Mouse (Mus musculus) forebrain, embryonic 11.5 days (tissue): Measurements from ENCODE around the gene Sacs. TPM values are rescaled to one million over a fixed set of nuclear protein-coding genes. Genes with fewer than 3 reads are reported as not detected.

Source experiments
- ATAC-seq: fragments of 200-750 bp; cut with Nextera tagmentation; replicated peaks from 2 replicates; pipeline ENCODE4 v1.8.0; 2017; ENCODE audit warnings: moderate TSS enrichment; ENCODE audit not compliant: low FRiP score
- DNase-seq: peaks from one replicate; pipeline ENCODE4 v3.0.0-alpha.2; 2017; ENCODE audit warnings: low spot score
- H3K27ac ChIP-seq: fragments of 300-500 bp; sonication (generic); 2 replicates; pipeline ENCODE4 v1.5.1; 2014; ENCODE audit warnings: low read depth, low read length
- H3K27me3 ChIP-seq: fragments of 300-500 bp; sonication (generic); 2 replicates; pipeline ENCODE4 v1.6.1; 2014; ENCODE audit warnings: mild to moderate bottlenecking, low read length, mixed read lengths; ENCODE audit not compliant: control insufficient read depth, insufficient read depth
- H3K36me3 ChIP-seq: fragments of 300-500 bp; sonication (generic); 2 replicates; pipeline ENCODE4 v1.6.1; 2014; ENCODE audit warnings: mild to moderate bottlenecking, low read length, moderate library complexity, mixed read lengths; ENCODE audit not compliant: control insufficient read depth, insufficient read depth
- H3K4me1 ChIP-seq: fragments of 300-500 bp; sonication (generic); replicated peaks from 2 replicates; pipeline ENCODE4 v1.6.1; 2014; ENCODE audit warnings: low read length, mixed read lengths; ENCODE audit not compliant: control insufficient read depth, insufficient read depth
- H3K4me2 ChIP-seq: fragments of 300-500 bp; sonication (generic); 2 replicates; pipeline ENCODE4 v1.6.1; 2014; ENCODE audit warnings: low read depth, mild to moderate bottlenecking, low read length, moderate library complexity, mixed read lengths; ENCODE audit not compliant: severe bottlenecking
- H3K4me3 ChIP-seq: fragments of 300-500 bp; sonication (generic); 2 replicates; pipeline ENCODE4 v1.5.1; 2014; ENCODE audit warnings: low read depth, low read length
- H3K9ac ChIP-seq: fragments of 300-500 bp; sonication (generic); 2 replicates; pipeline ENCODE4 v1.6.1; 2014; ENCODE audit warnings: low read length
- H3K9me3 ChIP-seq: fragments of 300-500 bp; sonication (generic); 2 replicates; pipeline ENCODE4 v1.6.1; 2016; ENCODE audit warnings: low read length, mixed read lengths; ENCODE audit not compliant: control insufficient read depth
- WGBS: fragments of 180-500 bp; shearing (Covaris S2); extraction: QIAGEN DNeasy Blood & Tissue Kit; methylation state at CpG from one replicate; pipeline ENCODE4 v1.1.7; 2014; 5-methylcytosine and 5-hydroxymethylcytosine counted together
- polyA plus RNA-seq: library from polyadenylated mRNA; unstranded; fragments of >200 nt; fragmentation: Nextera tagmentation; extraction: Ambion mirVana; gene quantifications from 2 replicates; pipeline ENCODE4 v1.2.1, GENCODE M21; 2014

Gene Sacs
- polyA plus RNA-seq, 1 experiment from 2014 or later, result 6.0 TPM

- no peak overlapping the region for H3K27ac ChIP-seq
- no peak overlapping the region for H3K4me3 ChIP-seq
- no peaks in the 10 kb centered on the region for H3K27me3 ChIP-seq
- ATAC-seq (no peak), DNase-seq (no peak)
- H3K9me3 ChIP-seq, result no peaks in the 10 kb centered on the region
- H3K4me2 ChIP-seq, result no peak overlapping the region
- H3K9ac ChIP-seq, result no peak overlapping the region
- WGBS, result 65% methylated on average over 5 of the region's 5 CpGs
- H3K36me3 ChIP-seq, result no peaks in the 10 kb centered on the region
- H3K4me1 ChIP-seq, result no peaks in the 10 kb centered on the region
Observed at GRCm38 (mm10) chr14:61267908-61268475, 129.7 kb downstream of the Sacs start.

GRCm38 (mm10) chr14:61274414-61275198, 136.3 kb downstream of the Sacs start:
- no peak overlapping the region for H3K9ac ChIP-seq
- H3K4me3 ChIP-seq, result peak overlapping the region; percentile 6
- 12% methylated on average over 38 of the region's 38 CpGs for WGBS

GRCm38 (mm10) chr14:61277285-61277684, 139.0 kb downstream of the Sacs start:
- ATAC-seq, result no peak
- Histone ChIP-seq H3K36me3 (no peaks in the 10 kb centered on the region), H3K27ac (no peak overlapping the region), H3K9me3 (no peaks in the 10 kb centered on the region), H3K4me2 (no peak overlapping the region), H3K4me3 (no peak overlapping the region), H3K27me3 (peaks cover 18% of the 10 kb centered on the region), H3K9ac (no peak overlapping the region), H3K4me1 (0 out of 2 replicates have a peak, but pooled peaks cover 2% of the 10 kb centered on the region)
- DNase-seq, result peak; percentile 72
- WGBS, result 44% methylated on average over 1 of the region's 1 CpGs

More at GRCm38 (mm10) chr14:61274414-61275198, 136.3 kb downstream of the Sacs start:
- DNase-seq, result no peak
- Histone ChIP-seq H3K4me2 (peak overlapping the region; percentile 25), H3K9me3 (no peaks in the 10 kb centered on the region), H3K27me3 (peaks cover 18% of the 10 kb centered on the region), H3K36me3 (no peaks in the 10 kb centered on the region), H3K4me1 (0 out of 2 replicates have a peak, but pooled peaks cover 2% of the 10 kb centered on the region), H3K27ac (no peak overlapping the region)
- no peak for ATAC-seq

- 85% methylated on average over 7 of the region's 7 CpGs for WGBS
- DNase-seq (no peak), ATAC-seq (no peak)
- Histone ChIP-seq H3K27me3 (peaks cover 18% of the 10 kb centered on the region), H3K4me2 (no peak overlapping the region), H3K27ac (no peak overlapping the region), H3K4me3 (no peak overlapping the region), H3K9ac (no peak overlapping the region), H3K36me3 (no peaks in the 10 kb centered on the region), H3K4me1 (0 out of 2 replicates have a peak, but pooled peaks cover 2% of the 10 kb centered on the region), H3K9me3 (no peaks in the 10 kb centered on the region)
Observed at GRCm38 (mm10) chr14:61278676-61279300, 140.5 kb downstream of the Sacs start.

- WGBS, result 76% methylated on average over 19 of the region's 19 CpGs
- Histone ChIP-seq H3K36me3 (no peaks in the 10 kb centered on the region), H3K27me3 (no peaks in the 10 kb centered on the region), H3K27ac (no peak overlapping the region), H3K9me3 (no peaks in the 10 kb centered on the region), H3K4me1 (no peaks in the 10 kb centered on the region), H3K4me2 (no peak overlapping the region), H3K4me3 (no peak overlapping the region), H3K9ac (no peak overlapping the region)
- ATAC-seq (no peak), DNase-seq (no peak)
Observed at GRCm38 (mm10) chr14:61288606-61289286, 150.5 kb downstream of the Sacs start.

Other genes with a start within 250 kb of the Sacs start
- gene Tnfrsf19, start 92.0 kb upstream of the Sacs start, polyA plus RNA-seq, result 127 and 138 TPM in 2 replicates
- gene Sgcg, start 120.0 kb downstream of the Sacs start, polyA plus RNA-seq, result 0.13 TPM in 1 of 2 replicates, not detected in the other
- gene Arl11, start 171.3 kb downstream of the Sacs start, polyA plus RNA-seq, result 0.29 TPM in 2 replicates
- 9.2 and 9.4 TPM in 2 replicates for gene Ebpl, start 222.0 kb downstream of the Sacs start, polyA plus RNA-seq